Mouse (Mus musculus) ovary, postnatal 14 days (tissue): ENCODE data around the gene Zfp831.
A peak's percentile ranks its signal among the peaks of the same experiment; 100 is the strongest.

Experiments used
- DNase-seq: peaks from one replicate; pipeline ENCODE4 v3.0.0; 2022; ENCODE audit warnings: low spot score

Gene Zfp831

GRCm38 (mm10) chr2:174643448-174644144, at the start of gene Zfp831:
Zfp831 (plus strand) TSS chr2:174643534.
- no peak for DNase-seq

DNA sequence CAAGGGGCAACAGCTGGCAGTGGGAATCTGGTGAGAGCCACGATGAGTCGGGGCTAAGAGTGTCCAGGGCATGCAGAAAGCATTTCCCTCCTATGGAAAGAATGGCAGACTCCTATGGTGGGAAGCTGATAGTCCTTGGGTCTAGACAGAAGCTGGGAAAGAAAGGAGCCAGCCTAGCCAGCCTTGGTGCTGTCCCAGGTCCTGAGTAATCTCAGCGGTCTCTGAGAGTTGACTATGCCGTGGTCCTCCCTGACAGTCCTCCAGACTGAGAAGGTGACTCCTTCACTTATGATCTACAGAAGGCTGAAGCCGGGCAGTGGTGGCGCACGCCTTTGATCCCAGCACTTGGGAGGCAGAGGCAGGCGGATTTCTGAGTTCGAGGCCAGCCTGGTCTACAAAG, 48.4 kb upstream of the Zfp831 start:
- DNase-seq = no peak

GRCm38 (mm10) chr2:174595611-174596010, 47.7 kb upstream of the Zfp831 start:
- no peak for DNase-seq

GRCm38 (mm10) chr2:174596457-174596856, 46.9 kb upstream of the Zfp831 start:
- DNase-seq = no peak

DNA sequence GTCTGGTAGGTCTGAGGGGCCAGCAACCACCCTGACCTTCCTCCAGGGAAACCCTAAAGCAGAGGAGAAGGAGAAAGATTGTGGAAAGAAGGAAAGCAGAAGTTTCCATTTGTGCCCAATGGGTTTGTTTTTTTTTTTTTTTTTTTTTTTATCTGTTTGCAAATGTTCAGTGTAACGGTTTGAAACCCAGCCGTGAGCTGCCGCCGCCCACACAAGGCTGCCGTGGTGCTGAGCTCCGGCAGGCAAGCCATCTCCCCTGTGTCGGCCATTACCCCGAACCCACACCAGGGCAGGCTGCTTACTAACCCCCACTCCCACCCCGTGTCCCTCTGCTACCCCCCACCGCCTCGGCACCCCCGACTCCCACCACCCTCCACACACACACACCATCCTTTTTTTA, 44.9 kb upstream of the Zfp831 start:
- DNase-seq = no peak

- no peak for DNase-seq
Measured at GRCm38 (mm10) chr2:174599071-174599635, 44.2 kb upstream of the Zfp831 start.

GRCm38 (mm10) chr2:174599853-174600271, 43.5 kb upstream of the Zfp831 start:
- peak; percentile 12 for DNase-seq

DNA sequence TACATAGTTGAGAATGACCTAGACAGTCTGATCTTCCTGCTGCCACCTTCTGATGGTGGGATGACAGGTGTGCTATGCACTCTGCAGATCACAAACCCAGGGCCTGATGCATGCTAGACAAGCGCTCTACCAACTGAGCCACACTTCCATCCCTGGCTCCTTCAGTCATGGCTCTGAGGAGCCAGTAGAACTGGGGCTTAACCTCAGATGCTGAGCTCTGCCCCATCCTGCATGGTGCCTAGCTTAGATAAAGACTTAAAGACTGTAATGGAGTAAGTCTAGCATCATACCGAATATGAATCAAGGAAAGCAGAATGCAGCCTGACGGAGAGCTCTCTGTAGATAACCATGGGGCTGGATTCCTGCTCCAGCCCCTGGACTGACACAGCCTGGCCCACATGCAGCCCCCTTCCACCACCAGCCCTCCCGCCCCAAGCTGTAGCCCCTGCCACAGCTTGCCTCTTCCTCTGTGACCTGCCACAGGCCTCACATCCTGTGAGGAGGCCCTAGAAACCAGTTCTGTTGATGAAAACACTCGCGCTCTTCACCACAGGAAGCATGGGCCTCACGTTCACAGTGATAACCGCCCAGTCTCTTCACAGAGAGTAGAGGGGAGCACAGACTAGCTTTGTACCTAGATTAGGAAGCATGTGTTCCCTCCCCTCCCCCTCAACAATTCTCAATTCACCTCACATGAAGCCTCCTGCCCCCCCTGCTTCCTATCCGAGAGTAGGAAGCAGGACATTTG, 41.2 kb upstream of the Zfp831 start:
- no peak for DNase-seq

- DNase-seq = no peak
Measured at GRCm38 (mm10) chr2:174603321-174603720, 40.0 kb upstream of the Zfp831 start.

- DNase-seq = no peak
Measured at GRCm38 (mm10) chr2:174605020-174605419, 38.3 kb upstream of the Zfp831 start.

DNA sequence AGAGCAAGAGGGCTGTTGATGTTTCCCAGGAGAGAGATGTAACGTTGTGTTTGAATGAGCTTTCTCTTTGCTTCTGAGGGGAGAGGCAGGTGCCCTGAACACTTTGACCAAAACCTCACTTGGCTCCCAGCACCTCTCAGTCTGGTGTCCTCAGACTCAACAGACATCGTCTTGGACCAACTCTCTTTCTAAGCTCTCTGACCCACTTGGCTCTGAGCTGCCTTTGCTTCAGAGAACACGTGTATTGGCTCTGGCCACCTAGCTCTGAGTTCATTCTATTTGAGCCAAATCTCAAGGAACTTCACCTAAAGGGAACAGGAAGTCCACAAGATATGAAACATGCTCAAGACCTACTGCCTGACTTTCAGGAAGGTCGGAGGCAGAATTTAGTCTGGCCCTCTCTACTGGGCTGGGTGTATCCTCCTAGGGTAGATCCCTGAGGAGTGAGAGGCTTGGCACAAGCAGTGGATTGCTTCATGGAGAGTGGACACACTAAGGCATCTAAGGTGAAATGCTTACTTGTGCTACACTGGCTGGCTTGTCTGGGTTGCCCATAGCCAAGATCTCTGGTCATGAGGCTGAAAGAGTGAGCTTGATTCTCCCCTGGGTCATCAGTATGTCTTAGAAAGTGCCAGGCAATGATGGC, 37.8 kb upstream of the Zfp831 start:
- no peak for DNase-seq

DNA sequence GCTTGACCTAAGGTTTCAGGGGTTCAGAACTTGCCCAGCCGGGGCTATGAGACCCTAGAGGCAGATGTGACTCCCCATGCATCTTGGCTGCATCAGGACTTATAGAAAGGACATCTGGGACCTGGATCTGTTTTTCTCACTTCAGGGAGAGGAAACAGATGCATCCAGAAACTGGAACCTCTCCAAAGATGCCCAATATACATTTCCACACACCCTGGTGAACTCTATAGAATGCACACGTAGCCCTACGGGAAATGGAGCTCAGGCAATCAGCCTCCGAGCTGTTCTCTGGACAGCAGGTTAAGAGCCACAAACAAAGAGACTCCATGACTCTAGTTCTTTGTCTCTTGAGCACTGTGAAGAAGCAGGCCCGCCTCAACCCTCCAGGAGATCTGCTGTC, 37.0 kb upstream of the Zfp831 start:
- DNase-seq = no peak

- DNase-seq = no peak
Measured at GRCm38 (mm10) chr2:174609892-174610291, 33.4 kb upstream of the Zfp831 start.

DNA sequence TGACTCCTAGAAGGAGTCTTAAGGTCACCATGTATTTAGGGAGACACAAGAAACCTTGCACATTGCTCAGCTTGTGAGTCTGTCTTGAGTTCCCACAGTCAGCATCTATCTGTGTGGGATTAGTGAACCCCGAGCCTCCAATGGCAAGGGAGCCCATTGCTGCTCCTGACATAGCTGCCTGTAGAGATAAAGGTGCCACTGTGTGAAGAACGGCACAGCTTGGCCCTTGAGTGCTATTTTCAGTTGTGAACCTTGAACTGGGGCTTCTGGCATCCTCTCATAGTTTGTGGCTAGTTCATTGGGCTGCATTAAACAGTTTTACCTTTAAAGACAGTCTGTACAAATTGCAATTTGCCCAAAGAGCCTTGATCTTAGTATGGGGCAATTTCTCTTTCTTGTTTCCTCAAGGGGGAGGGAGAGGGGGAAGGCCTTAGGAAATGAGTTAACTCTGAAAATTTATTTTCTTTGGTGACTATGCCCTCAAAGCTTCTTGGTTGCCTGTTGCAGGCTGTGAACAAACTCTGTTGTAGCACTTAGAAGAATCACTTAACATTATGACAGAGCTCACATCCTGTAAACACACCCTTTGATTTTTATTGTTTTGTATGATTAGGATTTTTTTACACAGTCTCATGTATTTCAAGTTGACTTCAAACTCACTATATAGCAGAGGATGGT, 30.8 kb upstream of the Zfp831 start:
- no peak for DNase-seq

- DNase-seq = no peak
Measured at GRCm38 (mm10) chr2:174613221-174613620, 30.1 kb upstream of the Zfp831 start.

- DNase-seq = no peak
Measured at GRCm38 (mm10) chr2:174613921-174614441, 29.4 kb upstream of the Zfp831 start.

GRCm38 (mm10) chr2:174621881-174622280, 21.5 kb upstream of the Zfp831 start:
- no peak for DNase-seq

GRCm38 (mm10) chr2:174624430-174624829, 18.9 kb upstream of the Zfp831 start:
- no peak for DNase-seq

- DNase-seq = no peak
Measured at GRCm38 (mm10) chr2:174627021-174627420, 16.3 kb upstream of the Zfp831 start.

- no peak for DNase-seq
Measured at GRCm38 (mm10) chr2:174629299-174629850, 14.0 kb upstream of the Zfp831 start.

DNA sequence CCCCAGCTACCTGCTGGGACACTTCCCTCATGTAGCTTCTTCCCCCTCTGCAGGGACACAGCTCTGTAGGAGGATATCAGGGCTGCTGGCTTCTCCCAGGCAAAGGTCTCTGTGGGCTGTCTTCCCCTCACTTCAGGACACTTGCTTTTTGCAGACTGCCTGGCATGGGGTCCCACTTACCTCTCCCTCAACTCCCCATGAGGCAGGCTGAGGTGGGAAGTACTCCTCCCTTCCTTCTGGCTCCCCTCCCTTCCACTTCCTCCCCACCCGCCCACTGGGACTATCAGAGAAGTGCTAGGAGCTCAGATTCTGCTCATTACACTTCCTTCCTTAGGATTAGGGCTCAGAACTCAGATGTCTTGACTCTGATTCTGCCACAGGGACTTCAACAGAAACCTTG, 6.6 kb upstream of the Zfp831 start:
- no peak for DNase-seq

DNA sequence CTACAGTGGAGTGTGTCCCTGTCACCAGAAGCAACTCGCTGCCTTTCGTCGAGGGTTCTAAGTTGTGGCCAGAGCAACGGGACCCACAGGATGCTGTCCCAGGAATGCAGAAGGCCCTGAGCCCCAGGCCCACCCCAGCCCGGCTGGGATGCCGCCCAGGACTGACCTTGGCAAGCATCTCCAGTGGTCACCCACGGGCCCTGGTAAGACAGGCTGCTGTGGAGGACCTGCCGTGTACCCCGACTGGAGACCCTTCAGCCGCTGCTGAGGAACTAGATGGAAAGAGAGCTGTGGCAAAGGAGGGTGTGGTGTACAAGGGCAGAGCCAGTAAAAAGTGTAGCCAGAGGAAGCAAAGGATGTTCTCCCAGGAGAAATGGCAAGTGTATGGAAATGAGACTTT, 1.6 kb downstream of the Zfp831 start:
- DNase-seq = no peak
